ENCODE assay signal across 8 mouse cellular contexts in the genomic region with DNA sequence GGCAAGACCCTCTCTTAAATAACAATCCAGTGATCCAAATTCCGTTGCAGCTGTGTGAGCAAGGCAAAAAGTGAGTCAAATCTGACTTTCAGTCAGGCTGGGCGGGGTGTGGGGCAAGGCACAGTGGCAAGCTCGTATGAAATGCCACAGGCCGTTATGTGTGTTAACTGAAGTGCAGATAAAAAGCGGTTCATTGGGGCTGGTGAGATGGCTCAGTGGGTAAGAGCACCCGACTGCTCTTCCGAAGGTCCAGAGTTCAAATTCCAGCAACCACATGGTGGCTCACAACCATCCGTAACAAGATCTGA. TPM values are rescaled to one million over a fixed set of nuclear protein-coding genes. Genes with fewer than 3 reads are reported as not detected.
DNase-seq lines count a peak whose midpoint lies in the region; ATAC-seq and TF ChIP-seq lines count a peak whose summit lies in the region.
"Not testable (repeated sequence)": the region's sequence is repeated elsewhere in the genome, so short reads cannot be mapped to it uniquely, and the experiment has no call there.

No protein-coding gene starts in this region.

- H3K79me2 ChIP-seq in CH12.LX (replicated peaks; ENCODE audit: control insufficient read depth, extremely low read depth, insufficient read depth, poor library complexity, severe bottlenecking), result not testable (repeated sequence)
- peaks cover 18% of the 10 kb centered on the region; the same call in 1 of the 2 replicates for H3K79me2 ChIP-seq in liver, adult 2 months (ENCODE audit: control insufficient read depth, insufficient read depth, low read length)

- H3K9ac ChIP-seq in CH12.LX (ENCODE audit: insufficient read depth, low read depth); liver, adult 2 months (ENCODE audit: low read depth, low read length): not testable (repeated sequence)
- 0 out of 2 replicates have a peak overlapping the region, but pooled peaks have one; percentile 5 for H3K9ac ChIP-seq in neural tube, embryonic 13.5 days

- peak; percentile 77; the same call in 1 of the 2 replicates for TF ChIP-seq EP300 in CH12.LX (IDR thresholded peaks at IDR 0.05; ENCODE audit: low read length)

- not testable (repeated sequence) for TF ChIP-seq RAD21 in CH12.LX (IDR thresholded peaks at IDR 0.05; ENCODE audit: low read depth, low read length)

- ATAC-seq in neural tube, embryonic 13.5 days (ENCODE audit: low read depth), result not testable (repeated sequence)

- peak in 1 of 2 experiments; percentile 7; a peak in 1 of 4 replicates for TF ChIP-seq CTCF in CH12.LX (conservative IDR thresholded peaks at IDR 0.05 in 1 of 2, IDR thresholded peaks at IDR 0.05 in 1 of 2; ENCODE audit: low read depth in 2 of 2, low read length in 2 of 2)
- TF ChIP-seq CTCF in liver, adult 2 months (IDR thresholded peaks at IDR 0.05; ENCODE audit: low read depth, low read length); spleen, adult 2 months (IDR thresholded peaks at IDR 0.05; ENCODE audit: extremely low read depth, insufficient read depth, insufficient read length, insufficient replicate concordance): not testable (repeated sequence)

- dilution Hi-C loops in CH12.LX (cut with MboI; ENCODE audit: extremely low pct_ligation_motif_present, extremely low pct_unique_long_range_greater_than_20kb, low sequenced_read_pairs), result not testable (repeated sequence)

- in situ Hi-C loops in CH12.LX (cut with MboI; ENCODE audit: low pct_ligation_motif_present, low pct_unique_long_range_greater_than_20kb, low sequenced_read_pairs), result not testable (repeated sequence)

- peaks cover 42 to 85% of the 10 kb centered on the region in 2 experiments for H3K4me1 ChIP-seq in CH12.LX (ENCODE audit: control insufficient read depth in 1 of 2, insufficient read depth in 2 of 2)
- peaks cover 42% of the 10 kb centered on the region for H3K4me1 ChIP-seq in liver, adult 2 months (ENCODE audit: control insufficient read depth, insufficient read depth, low read length)
- peaks cover 98% of the 10 kb centered on the region for H3K4me1 ChIP-seq in neural tube, embryonic 13.5 days (replicated peaks)
- H3K4me1 ChIP-seq in spleen, adult 2 months (ENCODE audit: control insufficient read depth, insufficient read depth, insufficient read length), result peaks cover 67% of the 10 kb centered on the region; the same call in 1 of the 2 replicates

- 47% methylated on average over 8 of the region's 8 CpGs for WGBS in liver, adult 2 months
- 84% methylated on average over 8 of the region's 8 CpGs for whole genome bisulfite sequencing in neural tube, embryonic 13.5 days
- 62% methylated on average over 8 of the region's 8 CpGs for WGBS in spleen, adult 2 months

- not testable (repeated sequence) for H3K27ac ChIP-seq in CH12.LX (ENCODE audit: insufficient read depth, low read depth); neural tube, embryonic 13.5 days (replicated peaks)
- H3K27ac ChIP-seq in liver, adult 2 months (replicated peaks; ENCODE audit: insufficient read depth, low read depth, low read length), result peak overlapping the region; percentile 24
- peak overlapping the region; percentile 39 for H3K27ac ChIP-seq in spleen, adult 2 months (ENCODE audit: insufficient read depth, low read length)

- not testable (repeated sequence) for TF ChIP-seq POLR2A in CH12.LX (IDR thresholded peaks at IDR 0.05; ENCODE audit: low read depth, low read length); liver, adult 2 months (IDR thresholded peaks at IDR 0.05; ENCODE audit: extremely low read depth, insufficient read depth, low read length); spleen, adult 2 months (IDR thresholded peaks at IDR 0.05; ENCODE audit: low read depth, low read length)

- not testable (repeated sequence) for H3K9me3 ChIP-seq in CH12.LX (replicated peaks; ENCODE audit: low read length); neural tube, embryonic 13.5 days

- H3K4me3 ChIP-seq in CH12.LX (replicated peaks in 1 of 3; ENCODE audit: low read depth in 2 of 3, low read length in 2 of 3, poor library complexity in 1 of 3); liver, adult 2 months (ENCODE audit: insufficient read depth, low read depth, low read length); neural tube, embryonic 13.5 days; spleen, adult 2 months (ENCODE audit: extremely low read depth, insufficient read depth, insufficient read length): not testable (repeated sequence)

- H3K27me3 ChIP-seq in CH12.LX (replicated peaks); liver, adult 2 months (ENCODE audit: control insufficient read depth, insufficient read depth, low read length); neural tube, embryonic 13.5 days; spleen, adult 2 months (ENCODE audit: control insufficient read depth, insufficient read depth, low read length): not testable (repeated sequence)

- H3K4me2 ChIP-seq in CH12.LX (ENCODE audit: insufficient read depth, low read depth, poor library complexity, severe bottlenecking); neural tube, embryonic 13.5 days: not testable (repeated sequence)

- H3K36me3 ChIP-seq in CH12.LX (replicated peaks in 1 of 2; ENCODE audit: control insufficient read depth in 1 of 2, insufficient read depth in 1 of 2, low read length in 1 of 2); liver, adult 2 months (ENCODE audit: control insufficient read depth, insufficient read depth, low read length); spleen, adult 2 months (ENCODE audit: control insufficient read depth, insufficient read depth, low read length): not testable (repeated sequence)
- peaks cover 85% of the 10 kb centered on the region for H3K36me3 ChIP-seq in neural tube, embryonic 13.5 days

- DNase-seq in 3134 (ENCODE audit: extremely low read depth, insufficient read length, low spot score), result peak; percentile 48
- DNase-seq in CH12.LX (ENCODE audit: extremely low read depth), result peak; percentile 58
- DNase-seq in cerebellum, adult 9-11 months, result peak; percentile 15
- DNase-seq in induced T-regulatory cell, adult 2 months (ENCODE audit: low read depth), result peak; percentile 68
- peak; percentile 50 for DNase-seq in kidney, adult 9 months
- not testable (repeated sequence) for DNase-seq in liver, adult 2 months (ENCODE audit: extremely low read depth, low read depth, low spot score); spleen, adult 2 months (ENCODE audit: low read depth in 1 of 2, low spot score in 2 of 2)

TF ChIP-seq in CH12.LX, 34 proteins besides CTCF, POLR2A, EP300 and RAD21:
- TF ChIP-seq TBP (conservative IDR thresholded peaks at IDR 0.05; ENCODE audit: low read depth, low read length) (0 out of 2 replicates have a peak, but pooled peaks have one; percentile 72), JUN (IDR thresholded peaks at IDR 0.05; ENCODE audit: insufficient read depth, low read depth, low read length) (0 out of 2 replicates have a peak, but pooled peaks have one; percentile 10), JUND (conservative IDR thresholded peaks at IDR 0.05; ENCODE audit: low read depth, low read length) (peak; percentile 64), TCF12 (IDR thresholded peaks at IDR 0.05; ENCODE audit: low read depth, low read length) (peak; percentile 52; the same call in 1 of the 2 replicates), IRF4 (IDR thresholded peaks at IDR 0.05; ENCODE audit: low read depth, low read length) (peak; percentile 65; the same call in 1 of the 2 replicates)

RNA-seq across cellular contexts. Expression of a gene that starts 10.2 kb away (rescaled TPM):
- total RNA-seq in CH12.LX (2012; rRNA removed) (4.5 and 4.7 TPM in 2 replicates), CH12.LX (2014; rRNA removed) (1.6 and 2.1 TPM in 2 replicates)
- polyA plus RNA-seq in CH12.LX (2012; ENCODE audit: insufficient read length, low read depth), result 3.4 and 4.2 TPM in 2 replicates
- 12.2 and 13.5 TPM in 2 replicates for total RNA-seq in liver, adult 2 months (2014; rRNA removed)
- 17.1 and 21.6 TPM in 2 replicates for polyA plus RNA-seq in liver, adult 2 months (2012; rRNA removed)
- polyA plus RNA-seq in neural tube, embryonic 13.5 days (2015; fragmentation: Nextera tagmentation; extraction: Ambion mirVana), result 238 and 247 TPM in 2 replicates
- 73.4 and 99.1 TPM in 2 replicates for polyA plus RNA-seq in spleen, adult 2 months (2012; rRNA removed)
